Mouse (Mus musculus): Measurements from ENCODE around the gene Pdgfd. TPM values are rescaled to one million over a fixed set of nuclear protein-coding genes. Genes with fewer than 3 reads are reported as not detected.

Pdgfd gene
- polyA plus RNA-seq (2014; fragmentation: Nextera tagmentation; extraction: Ambion mirVana) = 9.1 and 11.3 TPM in 2 replicates

GRCm38 (mm10) chr9:6168391-6169037, at the start of gene Pdgfd:
Pdgfd (plus strand) TSS chr9:6168584.
- peak; percentile 91 for DNase-seq (ENCODE audit: low spot score)
- no peaks in the 10 kb centered on the region for H3K36me3 ChIP-seq (ENCODE audit: control insufficient read depth, insufficient read depth, low read length)
- H3K4me2 ChIP-seq (ENCODE audit: low read depth, low read length) = peak within 1 kb of the TSS; percentile 63
- no peaks in the 10 kb centered on the region for H3K4me1 ChIP-seq (ENCODE audit: control insufficient read depth, insufficient read depth, low read length)
- ATAC-seq (ENCODE audit: low read depth) = peak; percentile 94
- peak within 1 kb of the TSS; percentile 41 for H3K4me3 ChIP-seq (ENCODE audit: low read depth, low read length)
- H3K27ac ChIP-seq (replicated peaks; ENCODE audit: low read depth, low read length) = no peak within 1 kb of the TSS
- 3% methylated on average over 32 of the region's 32 CpGs for WGBS
- no peaks in the 10 kb centered on the region for H3K27me3 ChIP-seq (replicated peaks; ENCODE audit: control insufficient read depth, insufficient read depth, low read length)
- peak within 1 kb of the TSS; percentile 58 for H3K9ac ChIP-seq (ENCODE audit: low read depth, low read length)
- no peaks in the 10 kb centered on the region for H3K9me3 ChIP-seq (ENCODE audit: control insufficient read depth, low read length)

DNA sequence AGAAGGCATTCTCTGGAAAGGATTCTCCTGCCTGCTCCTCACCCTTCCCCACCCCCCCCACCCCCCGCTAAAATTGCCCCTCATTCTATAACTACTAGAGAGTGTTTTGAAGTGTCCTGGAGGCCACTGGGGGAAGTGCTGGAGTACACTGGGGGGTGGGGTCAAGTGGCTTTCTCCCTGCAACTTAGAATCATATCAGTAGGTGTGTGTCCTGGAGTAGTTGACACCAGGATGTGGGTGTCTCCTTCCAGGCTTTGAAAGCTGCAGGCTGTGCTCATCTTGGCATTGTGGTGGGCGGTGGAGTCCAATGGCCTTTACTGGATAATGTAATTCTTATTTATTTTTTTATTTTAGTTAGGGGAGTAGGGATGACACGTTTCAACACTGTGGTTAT, 651 bp downstream of the Pdgfd start:
- no peaks in the 10 kb centered on the region for H3K9me3 ChIP-seq (ENCODE audit: control insufficient read depth, low read length)
- DNase-seq (ENCODE audit: low spot score) (no peak), ATAC-seq (ENCODE audit: low read depth) (no peak)
- 49% methylated on average over 3 of the region's 3 CpGs for WGBS
- H3K27ac ChIP-seq (replicated peaks; ENCODE audit: low read depth, low read length) = no peak overlapping the region
- H3K4me3 ChIP-seq (ENCODE audit: low read depth, low read length) = peak overlapping the region; percentile 41
- H3K9ac ChIP-seq (ENCODE audit: low read depth, low read length) = peak overlapping the region; percentile 58; the same call in 1 of the 2 replicates
- H3K4me1 ChIP-seq (ENCODE audit: control insufficient read depth, insufficient read depth, low read length) = no peaks in the 10 kb centered on the region
- no peaks in the 10 kb centered on the region for H3K36me3 ChIP-seq (ENCODE audit: control insufficient read depth, insufficient read depth, low read length)
- no peaks in the 10 kb centered on the region for H3K27me3 ChIP-seq (replicated peaks; ENCODE audit: control insufficient read depth, insufficient read depth, low read length)
- H3K4me2 ChIP-seq (ENCODE audit: low read depth, low read length) = peak overlapping the region; percentile 63

DNA sequence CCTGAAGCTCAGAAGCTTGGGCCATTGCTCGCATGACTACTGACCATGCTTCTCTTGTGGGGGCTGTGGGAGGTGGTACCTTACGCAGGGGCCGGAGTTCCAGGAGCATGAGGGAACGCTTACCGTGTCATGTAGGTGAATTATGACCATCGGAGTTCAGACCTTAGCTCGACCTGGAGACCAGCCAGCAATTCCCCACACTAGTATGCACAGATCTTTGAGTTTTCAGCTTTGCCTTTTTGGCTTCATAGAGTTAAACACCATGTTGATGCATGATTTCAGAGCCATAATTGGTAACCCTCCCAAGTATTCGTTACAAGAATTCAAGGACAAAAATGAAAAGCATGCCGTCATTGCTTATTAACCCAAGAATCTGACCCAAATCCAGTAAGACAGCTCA, 2.6 kb downstream of the Pdgfd start:
- ATAC-seq (ENCODE audit: low read depth) = no peak
- WGBS = 66% methylated on average over 9 of the region's 9 CpGs
- Histone ChIP-seq H3K9me3 (ENCODE audit: control insufficient read depth, low read length) (no peaks in the 10 kb centered on the region), H3K36me3 (ENCODE audit: control insufficient read depth, insufficient read depth, low read length) (no peaks in the 10 kb centered on the region), H3K4me3 (ENCODE audit: low read depth, low read length) (no peak overlapping the region), H3K27me3 (replicated peaks; ENCODE audit: control insufficient read depth, insufficient read depth, low read length) (no peaks in the 10 kb centered on the region), H3K9ac (ENCODE audit: low read depth, low read length) (no peak overlapping the region), H3K27ac (replicated peaks; ENCODE audit: low read depth, low read length) (no peak overlapping the region), H3K4me1 (ENCODE audit: control insufficient read depth, insufficient read depth, low read length) (no peaks in the 10 kb centered on the region), H3K4me2 (ENCODE audit: low read depth, low read length) (no peak overlapping the region)
- peak; percentile 21 for DNase-seq (ENCODE audit: low spot score)

GRCm38 (mm10) chr9:6173276-6173675, 4.9 kb downstream of the Pdgfd start:
- 86% methylated on average over 1 of the region's 1 CpGs for WGBS
- Histone ChIP-seq H3K4me2 (ENCODE audit: low read depth, low read length) (no peak overlapping the region), H3K4me3 (ENCODE audit: low read depth, low read length) (no peak overlapping the region), H3K4me1 (ENCODE audit: control insufficient read depth, insufficient read depth, low read length) (no peaks in the 10 kb centered on the region), H3K9me3 (ENCODE audit: control insufficient read depth, low read length) (no peaks in the 10 kb centered on the region), H3K36me3 (ENCODE audit: control insufficient read depth, insufficient read depth, low read length) (no peaks in the 10 kb centered on the region), H3K9ac (ENCODE audit: low read depth, low read length) (no peak overlapping the region), H3K27ac (replicated peaks; ENCODE audit: low read depth, low read length) (no peak overlapping the region), H3K27me3 (replicated peaks; ENCODE audit: control insufficient read depth, insufficient read depth, low read length) (no peaks in the 10 kb centered on the region)
- DNase-seq (ENCODE audit: low spot score) = no peak
- ATAC-seq (ENCODE audit: low read depth) = no peak

DNA sequence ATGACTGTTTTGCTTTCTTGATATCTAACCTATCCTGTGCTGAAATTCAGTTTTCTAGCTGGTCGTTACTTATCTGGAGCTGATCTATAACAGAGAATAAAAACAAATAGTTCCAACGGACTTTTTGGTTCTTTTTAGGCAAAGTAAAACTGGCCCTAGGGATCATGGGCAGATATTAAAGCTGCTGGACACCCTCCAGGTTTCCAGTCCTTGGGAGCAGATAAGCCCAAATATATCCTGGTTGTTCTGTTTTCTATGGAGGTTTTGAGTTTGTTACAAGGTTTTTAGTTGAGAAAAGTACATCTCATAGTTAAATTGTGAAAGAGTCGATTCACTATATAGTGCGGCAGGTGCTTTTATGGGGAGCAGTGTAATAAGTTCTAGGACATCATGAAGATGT, 7.3 kb downstream of the Pdgfd start:
- no peak for DNase-seq (ENCODE audit: low spot score)
- WGBS = 82% methylated on average over 4 of the region's 4 CpGs

GRCm38 (mm10) chr9:6182307-6182923, 14.0 kb downstream of the Pdgfd start:
- no peak for DNase-seq (ENCODE audit: low spot score)
- no peaks in the 10 kb centered on the region for H3K4me1 ChIP-seq (ENCODE audit: control insufficient read depth, insufficient read depth, low read length)
- no peaks in the 10 kb centered on the region for H3K9me3 ChIP-seq (ENCODE audit: control insufficient read depth, low read length)
- H3K4me3 ChIP-seq (ENCODE audit: low read depth, low read length) = no peak overlapping the region
- WGBS = 90% methylated on average over 3 of the region's 3 CpGs
- H3K27me3 ChIP-seq (replicated peaks; ENCODE audit: control insufficient read depth, insufficient read depth, low read length) = no peaks in the 10 kb centered on the region
- H3K4me2 ChIP-seq (ENCODE audit: low read depth, low read length) = no peak overlapping the region
- H3K36me3 ChIP-seq (ENCODE audit: control insufficient read depth, insufficient read depth, low read length) = no peaks in the 10 kb centered on the region
- ATAC-seq (ENCODE audit: low read depth) = no peak
- H3K27ac ChIP-seq (replicated peaks; ENCODE audit: low read depth, low read length) = no peak overlapping the region
- no peak overlapping the region for H3K9ac ChIP-seq (ENCODE audit: low read depth, low read length)

More for the DNA sequence above, 7.3 kb downstream of the Pdgfd start:
- no peak overlapping the region for H3K4me2 ChIP-seq (ENCODE audit: low read depth, low read length)
- no peaks in the 10 kb centered on the region for H3K27me3 ChIP-seq (replicated peaks; ENCODE audit: control insufficient read depth, insufficient read depth, low read length)
- H3K27ac ChIP-seq (replicated peaks; ENCODE audit: low read depth, low read length) = no peak overlapping the region
- H3K4me3 ChIP-seq (ENCODE audit: low read depth, low read length) = no peak overlapping the region
- no peaks in the 10 kb centered on the region for H3K9me3 ChIP-seq (ENCODE audit: control insufficient read depth, low read length)
- H3K36me3 ChIP-seq (ENCODE audit: control insufficient read depth, insufficient read depth, low read length) = no peaks in the 10 kb centered on the region
- H3K9ac ChIP-seq (ENCODE audit: low read depth, low read length) = no peak overlapping the region
- H3K4me1 ChIP-seq (ENCODE audit: control insufficient read depth, insufficient read depth, low read length) = no peaks in the 10 kb centered on the region
- ATAC-seq (ENCODE audit: low read depth) = no peak

DNA sequence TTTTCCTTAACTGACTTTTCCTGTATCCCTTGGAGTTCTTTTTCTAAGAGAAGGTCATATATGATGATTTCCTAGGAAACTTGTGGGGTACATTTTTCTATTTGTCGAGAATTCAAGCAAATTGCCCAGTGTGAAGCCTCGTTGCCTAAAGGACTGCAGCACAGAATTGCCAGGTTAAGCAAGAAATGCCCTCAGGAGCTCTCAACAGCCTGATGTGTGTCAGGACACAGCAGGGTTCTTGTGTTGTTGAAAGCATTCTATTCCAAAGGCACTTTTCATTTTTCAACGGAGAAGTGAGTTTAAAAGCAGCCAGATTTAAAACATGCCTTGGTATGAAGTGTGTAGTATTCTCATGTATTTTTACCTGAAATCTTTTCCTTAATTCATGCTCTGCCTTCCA, 19.6 kb downstream of the Pdgfd start:
- 17% methylated on average over 3 of the region's 3 CpGs for WGBS
- Histone ChIP-seq H3K4me2 (ENCODE audit: low read depth, low read length) (no peak overlapping the region), H3K36me3 (ENCODE audit: control insufficient read depth, insufficient read depth, low read length) (no peaks in the 10 kb centered on the region)

DNA sequence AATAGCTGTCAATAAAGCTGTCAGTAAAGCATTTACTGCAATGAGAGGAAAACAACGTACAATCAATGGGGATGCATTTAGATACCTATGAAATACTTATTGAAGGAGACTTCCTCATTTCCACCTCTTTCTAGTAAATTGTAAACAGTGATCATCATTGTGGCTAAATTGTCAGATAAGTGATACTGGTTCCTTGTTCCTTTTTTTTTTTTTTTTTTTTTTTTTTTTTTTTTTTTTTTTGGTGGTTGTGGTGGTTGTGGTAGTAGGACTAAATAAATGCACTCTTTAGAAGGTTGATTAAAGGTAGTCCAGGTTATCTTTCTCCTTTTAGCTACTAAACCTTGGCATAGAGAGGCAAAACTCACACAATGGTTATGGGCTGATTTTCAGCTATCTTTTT, 25.0 kb downstream of the Pdgfd start:
- Histone ChIP-seq H3K4me1 (ENCODE audit: control insufficient read depth, insufficient read depth, low read length) (no peaks in the 10 kb centered on the region), H3K27ac (replicated peaks; ENCODE audit: low read depth, low read length) (no peak overlapping the region), H3K4me2 (ENCODE audit: low read depth, low read length) (no peak overlapping the region), H3K27me3 (replicated peaks; ENCODE audit: control insufficient read depth, insufficient read depth, low read length) (no peaks in the 10 kb centered on the region), H3K4me3 (ENCODE audit: low read depth, low read length) (no peak overlapping the region), H3K9me3 (ENCODE audit: control insufficient read depth, low read length) (no peaks in the 10 kb centered on the region), H3K36me3 (ENCODE audit: control insufficient read depth, insufficient read depth, low read length) (no peaks in the 10 kb centered on the region), H3K9ac (ENCODE audit: low read depth, low read length) (no peak overlapping the region)
- no peak for ATAC-seq (ENCODE audit: low read depth)
- no peak for DNase-seq (ENCODE audit: low spot score)
- 78% methylated on average over 1 of the region's 1 CpGs for WGBS

More for the DNA sequence above, 19.6 kb downstream of the Pdgfd start:
- no peak overlapping the region for H3K9ac ChIP-seq (ENCODE audit: low read depth, low read length)
- no peak overlapping the region for H3K27ac ChIP-seq (replicated peaks; ENCODE audit: low read depth, low read length)
- ATAC-seq (ENCODE audit: low read depth) = no peak
- H3K9me3 ChIP-seq (ENCODE audit: control insufficient read depth, low read length) = no peaks in the 10 kb centered on the region
- no peaks in the 10 kb centered on the region for H3K4me1 ChIP-seq (ENCODE audit: control insufficient read depth, insufficient read depth, low read length)
- H3K4me3 ChIP-seq (ENCODE audit: low read depth, low read length) = no peak overlapping the region
- no peak for DNase-seq (ENCODE audit: low spot score)
- no peaks in the 10 kb centered on the region for H3K27me3 ChIP-seq (replicated peaks; ENCODE audit: control insufficient read depth, insufficient read depth, low read length)

- no peak overlapping the region for H3K4me3 ChIP-seq (ENCODE audit: low read depth, low read length)
- H3K9ac ChIP-seq (ENCODE audit: low read depth, low read length) = no peak overlapping the region
- 54% methylated on average over 5 of the region's 5 CpGs for WGBS
- no peaks in the 10 kb centered on the region for H3K9me3 ChIP-seq (ENCODE audit: control insufficient read depth, low read length)
- no peaks in the 10 kb centered on the region for H3K27me3 ChIP-seq (replicated peaks; ENCODE audit: control insufficient read depth, insufficient read depth, low read length)
- no peaks in the 10 kb centered on the region for H3K36me3 ChIP-seq (ENCODE audit: control insufficient read depth, insufficient read depth, low read length)
- no peak for ATAC-seq (ENCODE audit: low read depth)
- no peak overlapping the region for H3K27ac ChIP-seq (replicated peaks; ENCODE audit: low read depth, low read length)
- DNase-seq (ENCODE audit: low spot score) = peak; percentile 14
- H3K4me1 ChIP-seq (ENCODE audit: control insufficient read depth, insufficient read depth, low read length) = no peaks in the 10 kb centered on the region
- no peak overlapping the region for H3K4me2 ChIP-seq (ENCODE audit: low read depth, low read length)
Observed at GRCm38 (mm10) chr9:6212862-6213261, 44.5 kb downstream of the Pdgfd start.

All from embryonic facial prominence, embryonic 14.5 days (tissue).